Mouse (Mus musculus) urinary bladder, postnatal 14 days (tissue): ENCODE measurements at regions not wholly inside any gene's neighbourhood (a gene's known extent, or its start where the extent isn't known, plus 50 kb on each side); places are given as distances from the start of the nearest gene placed in this dataset.

Experiments
- DNase-seq: peaks from one replicate; pipeline ENCODE4 v3.0.0; 2021; ENCODE audit warnings: low spot score

DNA sequence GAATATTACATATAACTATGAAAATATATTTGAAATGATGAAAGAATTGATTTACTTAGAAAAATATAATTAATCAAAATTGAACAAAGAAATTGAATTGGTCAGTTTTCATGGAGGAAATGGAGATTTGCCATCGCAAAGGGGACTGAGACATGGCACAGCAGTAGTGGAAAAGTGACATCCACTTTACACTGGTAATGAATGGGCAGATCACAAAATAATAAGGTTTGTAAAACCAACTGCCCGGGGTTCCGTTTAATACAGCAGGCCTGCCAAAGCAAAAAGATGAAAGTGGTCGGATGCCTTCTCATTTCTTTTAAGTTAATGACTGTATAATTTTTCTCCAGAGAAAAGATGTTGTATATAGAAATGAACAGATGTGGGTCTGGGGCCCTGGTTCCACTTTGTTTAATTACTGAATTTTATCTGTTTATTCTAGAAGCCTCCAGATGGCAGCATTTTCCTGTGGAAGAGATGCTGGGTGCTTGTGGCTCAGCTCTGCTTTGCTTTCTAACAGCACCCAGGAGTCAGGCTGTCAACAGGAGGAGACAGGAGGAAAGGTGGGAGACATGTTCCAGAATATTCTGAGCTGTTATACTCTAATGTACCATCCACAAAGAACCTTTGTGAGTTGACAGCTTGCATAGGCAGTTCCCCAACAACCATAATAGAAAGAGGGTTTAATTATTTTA is 75.6 kb upstream of the Fbxl17 start:
- DNase-seq: peak; percentile 29

- DNase-seq: no peak
Measured at GRCm38 (mm10) chr17:63582870-63583269, 83.1 kb upstream of the Fbxl17 start.

DNA sequence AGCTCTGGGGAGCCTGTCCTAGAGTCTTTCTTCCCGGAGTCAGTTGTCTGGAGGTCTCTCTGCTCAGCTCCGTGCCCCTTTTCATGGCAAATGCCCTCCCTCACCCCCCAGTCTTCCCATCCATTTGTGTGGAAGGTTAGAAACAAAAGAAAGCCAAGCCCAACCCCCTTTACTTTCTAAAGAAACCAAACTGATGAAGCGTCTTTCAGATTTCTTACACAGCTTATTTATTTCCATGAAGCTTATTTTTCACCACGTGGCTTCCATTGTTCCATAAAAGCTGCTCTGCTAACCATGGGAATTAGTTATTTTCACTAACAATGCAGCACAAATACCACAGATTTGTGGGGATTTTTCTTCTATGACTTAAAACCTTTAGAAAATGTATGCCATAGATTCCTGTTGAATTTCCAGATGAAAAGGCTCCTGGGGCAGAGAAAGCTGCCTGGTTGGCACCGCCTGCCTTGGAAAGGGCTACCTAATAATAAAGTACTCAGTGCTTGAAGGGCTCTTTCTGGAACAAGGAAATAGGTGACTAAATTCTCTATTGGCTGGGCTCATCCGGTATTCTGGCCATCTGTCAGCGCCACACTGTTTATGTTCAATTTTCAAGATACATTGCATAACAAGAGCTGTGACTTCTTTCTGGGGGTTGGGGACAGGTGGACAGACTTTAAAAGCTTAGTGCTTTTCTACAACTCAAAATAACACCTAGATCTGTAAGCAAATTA is 107.4 kb upstream of the Fbxl17 start:
- DNase-seq: no peak

DNA sequence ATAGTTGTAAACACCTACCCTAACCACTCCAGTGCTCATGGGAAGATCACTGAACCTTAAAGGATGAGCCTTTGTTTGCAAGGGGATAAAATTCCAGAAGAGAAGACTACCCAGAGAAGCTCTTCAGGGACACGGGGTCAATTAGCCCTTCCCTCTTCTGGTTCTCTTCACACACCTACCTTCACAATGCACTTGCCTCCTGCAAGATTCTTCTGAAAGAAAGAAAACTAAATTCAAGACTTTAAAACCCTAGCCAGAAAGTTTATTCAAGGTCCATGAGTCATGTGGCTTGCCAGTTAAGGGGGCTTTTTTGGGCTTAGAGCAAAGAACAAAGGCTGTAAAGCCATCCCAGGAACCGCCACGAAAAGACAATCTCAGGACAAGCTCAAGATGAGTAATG is 122.9 kb upstream of the Fbxl17 start:
- no peak for DNase-seq

GRCm38 (mm10) chr17:63637598-63637997 is 137.8 kb upstream of the Fbxl17 start:
- DNase-seq: no peak

DNA sequence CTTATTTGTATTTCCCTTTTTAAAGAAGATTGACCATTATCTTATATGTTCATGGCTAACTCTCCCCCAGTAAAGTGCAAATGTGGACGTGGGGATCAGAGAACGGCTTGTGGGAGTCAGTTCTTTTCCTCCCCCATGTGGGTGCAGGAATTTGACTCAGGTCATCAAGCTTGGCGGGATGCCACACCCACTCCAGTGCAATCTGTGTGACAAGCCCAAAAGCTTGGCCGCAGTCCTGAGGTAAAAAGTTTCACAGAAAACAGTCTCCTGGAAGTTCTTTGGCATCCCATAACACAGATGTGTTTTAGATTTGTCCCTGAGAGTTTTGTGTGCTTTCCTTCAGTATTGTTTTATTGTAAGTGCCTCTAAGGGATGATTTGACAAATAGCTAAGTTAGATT is 144.6 kb upstream of the Fbxl17 start:
- peak; percentile 22 for DNase-seq

- no peak for DNase-seq
Measured at GRCm38 (mm10) chr17:63657687-63658086, 157.9 kb upstream of the Fbxl17 start.

GRCm38 (mm10) chr17:63660841-63661481 is 161.1 kb upstream of the Fbxl17 start:
- DNase-seq: peak; percentile 44

DNA sequence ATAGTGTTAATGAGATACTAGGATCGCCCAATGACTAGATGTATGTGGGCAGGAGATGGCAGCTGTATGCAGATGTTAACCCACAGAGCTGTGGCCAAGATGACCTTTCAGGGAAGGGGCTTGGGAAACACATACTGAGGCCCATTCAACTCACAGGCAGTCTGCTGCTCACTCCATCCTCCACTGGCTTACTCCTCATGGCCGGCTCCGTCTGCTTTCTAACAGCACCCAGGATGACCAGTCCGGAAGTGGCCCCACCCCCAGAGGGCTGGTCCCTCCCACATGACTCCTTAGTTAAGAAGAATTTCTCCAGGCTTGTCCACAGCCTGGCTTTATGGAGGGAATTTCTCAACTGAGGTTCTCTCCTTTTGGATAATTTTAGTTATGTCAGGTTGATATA is 161.8 kb upstream of the Fbxl17 start:
- peak; percentile 44 for DNase-seq

- DNase-seq: no peak
Measured at GRCm38 (mm10) chr17:63662251-63662650, 162.4 kb upstream of the Fbxl17 start.

DNA sequence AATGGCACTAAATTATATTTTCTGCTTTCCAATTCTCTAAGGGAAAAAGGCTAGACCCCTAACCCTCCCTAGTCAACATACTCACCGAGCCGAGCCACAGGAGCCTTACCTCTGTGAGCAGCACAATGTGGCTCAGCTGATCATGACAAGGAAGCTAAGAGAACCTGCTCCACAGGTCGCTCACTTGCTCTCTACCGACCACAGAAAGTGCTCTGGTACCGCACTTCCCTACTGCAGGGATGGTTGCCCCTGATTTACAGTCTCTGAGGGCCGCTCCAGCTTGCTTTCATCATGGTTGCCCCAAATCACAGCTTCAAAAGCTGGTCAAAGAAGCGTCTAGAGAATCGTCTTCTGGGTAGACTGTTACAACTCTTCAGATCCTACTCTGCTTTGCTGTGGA is 177.0 kb upstream of the Fbxl17 start:
- no peak for DNase-seq

DNA sequence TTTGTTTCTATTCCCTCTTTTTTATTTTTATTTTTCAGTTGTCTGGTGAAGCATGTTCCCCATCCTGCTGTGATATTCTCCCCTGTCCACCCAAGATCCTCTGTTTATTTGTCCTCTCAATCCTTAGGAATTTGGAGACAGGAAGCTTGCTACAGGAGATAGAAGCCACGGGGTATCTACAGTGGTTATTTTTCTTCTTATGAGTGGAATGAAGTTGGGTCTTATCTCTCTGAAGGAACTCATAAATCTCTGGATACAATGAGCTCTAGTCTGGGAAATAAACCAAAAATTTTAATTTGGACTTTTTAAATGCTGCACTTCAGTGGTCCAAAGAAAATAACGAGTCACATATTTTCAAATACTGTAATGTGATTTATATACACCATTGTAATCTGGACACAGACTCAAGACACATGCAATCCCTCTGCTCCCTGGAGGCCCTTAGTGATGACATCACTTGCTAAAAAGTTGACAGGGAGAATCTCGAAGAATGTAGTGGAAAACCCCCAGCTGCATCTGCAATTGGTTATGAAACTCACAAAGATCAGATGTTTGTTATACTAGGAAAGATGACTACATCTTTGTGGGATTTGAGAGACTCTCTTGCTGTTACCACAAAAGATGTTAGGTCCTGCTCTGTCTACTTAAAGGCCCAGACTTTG is 178.3 kb upstream of the Fbxl17 start:
- DNase-seq: peak; percentile 48

DNA sequence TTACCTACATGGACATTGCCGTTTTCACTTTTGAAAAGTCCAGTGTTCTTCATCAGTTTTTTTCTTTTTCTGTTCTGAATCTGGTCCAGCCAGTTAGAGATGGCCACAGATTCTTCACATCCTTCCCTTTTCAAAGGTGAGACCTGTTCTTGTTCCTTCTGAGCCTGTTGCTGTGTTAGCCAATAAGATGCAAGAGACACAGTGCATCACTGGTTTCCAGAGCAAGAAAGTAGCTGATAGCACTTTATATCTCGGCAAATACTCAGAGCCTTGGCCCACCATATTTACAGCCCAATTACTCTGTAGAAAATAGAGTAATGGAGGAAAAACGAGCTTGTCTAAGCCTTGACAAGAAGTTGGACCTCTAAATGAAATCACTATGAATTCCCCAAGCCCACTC is 180.7 kb upstream of the Fbxl17 start:
- DNase-seq: no peak

DNA sequence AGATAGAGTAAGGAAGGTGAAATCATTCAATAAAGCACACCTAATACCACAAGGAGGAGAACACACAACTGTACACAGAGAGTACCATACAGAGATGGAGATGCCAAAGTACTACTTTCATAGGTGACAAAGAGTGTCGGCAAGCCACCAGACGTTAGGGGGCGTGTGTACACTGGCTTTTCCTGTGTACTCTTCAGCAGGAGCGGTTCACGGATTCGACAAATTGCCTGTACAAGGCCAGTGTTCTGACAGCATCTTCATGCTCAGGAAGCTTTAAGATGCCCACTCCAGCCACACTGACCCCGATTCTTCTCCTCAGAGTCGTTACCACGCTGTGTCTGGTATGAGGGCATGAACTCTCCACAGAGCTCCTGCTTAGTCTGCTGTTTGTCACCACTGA is 179.5 kb upstream of the Fer start:
- DNase-seq: no peak

- DNase-seq: no peak
Measured at GRCm38 (mm10) chr17:63684026-63684425, 178.8 kb upstream of the Fer start.

GRCm38 (mm10) chr17:63685956-63686355 is 176.9 kb upstream of the Fer start:
- no peak for DNase-seq

DNA sequence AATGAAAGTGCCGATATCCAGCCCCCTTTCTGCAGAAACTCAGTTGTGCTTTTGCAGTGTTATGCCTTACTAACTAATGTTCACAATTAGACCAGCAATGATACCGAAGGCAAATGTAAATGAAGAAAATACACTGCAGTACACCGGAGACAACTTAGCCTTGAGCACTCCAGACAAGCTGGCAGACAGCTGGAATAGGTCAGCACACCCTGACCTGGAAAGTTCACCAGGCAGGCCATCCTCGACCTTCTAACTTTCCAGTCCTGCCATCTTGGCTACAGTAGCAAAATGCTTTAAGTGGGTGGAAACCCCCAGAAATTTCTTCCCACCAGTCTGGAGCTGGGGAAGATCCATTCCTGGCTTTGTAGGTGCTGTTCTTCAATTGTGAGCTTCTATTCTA is 176.5 kb upstream of the Fer start:
- no peak for DNase-seq

- DNase-seq: no peak
Measured at GRCm38 (mm10) chr17:63689291-63689690, 173.6 kb upstream of the Fer start.

- DNase-seq: no peak
Measured at GRCm38 (mm10) chr17:63690829-63691689, 171.8 kb upstream of the Fer start.

- no peak for DNase-seq
Measured at GRCm38 (mm10) chr17:63691690-63691968, 171.2 kb upstream of the Fer start.

DNA sequence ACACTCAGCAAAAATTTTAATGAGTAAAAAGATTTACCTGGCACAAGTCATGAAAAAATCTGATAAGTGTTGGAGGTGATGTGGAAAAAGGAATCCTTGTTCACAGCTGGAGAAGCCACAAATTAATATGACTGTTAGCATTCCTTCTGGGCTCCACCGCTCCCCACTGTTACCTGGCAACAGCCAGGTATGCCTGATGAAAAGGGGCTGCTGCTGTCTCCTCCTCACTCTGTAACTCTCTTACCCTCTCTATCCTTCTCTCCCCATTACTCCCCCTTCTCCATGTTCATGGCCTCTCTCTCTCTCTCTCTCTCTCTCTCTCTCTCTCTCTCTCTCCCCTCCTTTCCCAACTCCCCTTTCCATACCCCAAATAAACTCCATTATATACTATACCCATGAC is 169.6 kb upstream of the Fer start:
- no peak for DNase-seq

- DNase-seq: no peak
Measured at GRCm38 (mm10) chr17:63699537-63699936, 163.3 kb upstream of the Fer start.
